Mouse (Mus musculus) testis, adult 2 months (tissue): ENCODE measurements at regions not wholly inside any gene's neighbourhood (a gene's known extent, or its start where the extent isn't known, plus 50 kb on each side); places are given as distances from the start of the nearest gene placed in this dataset.

Experiments
- CTCF ChIP-seq: fragments of 200-500 bp; IDR thresholded peaks from 2 replicates; pipeline ENCODE4 v1.5.1; 2012; ENCODE audit warnings: low read depth, mild to moderate bottlenecking, inconsistent platforms, low read length, moderate library complexity; ENCODE audit not compliant: control insufficient read depth, insufficient read depth, insufficient replicate concordance
- POLR2A ChIP-seq: fragments of 200-500 bp; IDR thresholded peaks from 2 replicates; pipeline ENCODE4 v1.6.1; 2012; ENCODE audit warnings: low read depth, mild to moderate bottlenecking, inconsistent platforms, low read length, moderate library complexity; ENCODE audit not compliant: control insufficient read depth

- no peak for TF ChIP-seq POLR2A
- no peak for TF ChIP-seq CTCF
Observed at GRCm38 (mm10) chr14:86204582-86204981, 936.5 kb downstream of the Diaph3 start.
